Mouse (Mus musculus) MEL (cell line): ENCODE measurements around the gene Stab2.

Experiments used
- CTCF ChIP-seq, 3 experiments: IDR thresholded peaks in 2 of 3; conservative IDR thresholded peaks in 1 of 3; 2 replicates each; pipeline ENCODE4 v1.5.1; 2011 to 2012; ENCODE audit warnings: low read length in 3 of 3, low read depth in 2 of 3, mild to moderate bottlenecking in 2 of 3, improper control_type of control experiment in 1 of 3, inconsistent platforms in 1 of 3, mixed read lengths in 1 of 3, moderate library complexity in 1 of 3; ENCODE audit not compliant: control insufficient read depth in 1 of 3, insufficient read depth in 1 of 3, poor library complexity in 1 of 3, severe bottlenecking in 1 of 3
- MAZ ChIP-seq: IDR thresholded peaks from 2 replicates; pipeline ENCODE4 v1.6.1; 2012; ENCODE audit warnings: low read depth, mild to moderate bottlenecking, inconsistent platforms, low read length, improper control_type of control experiment
- MXI1 ChIP-seq: IDR thresholded peaks from 2 replicates; pipeline ENCODE4 v1.6.1; 2011; ENCODE audit warnings: mild to moderate bottlenecking, low read depth, low read length, improper control_type of control experiment
- POLR2A ChIP-seq, 2 experiments: IDR thresholded peaks; 2 replicates each; pipeline ENCODE4 v1.6.1; 2011 to 2012; ENCODE audit warnings: low read length in 2 of 2, mild to moderate bottlenecking in 2 of 2, control low read depth in 1 of 2, improper control_type of control experiment in 1 of 2, low read depth in 1 of 2, moderate library complexity in 1 of 2; ENCODE audit not compliant: control insufficient read depth in 1 of 2, insufficient read depth in 1 of 2, poor library complexity in 1 of 2
- SMC3 ChIP-seq: IDR thresholded peaks from 2 replicates; pipeline ENCODE4 v1.6.1; 2011; ENCODE audit warnings: low read depth, low read length, improper control_type of control experiment
- ZMIZ1 ChIP-seq: IDR thresholded peaks from 2 replicates; pipeline ENCODE4 v1.6.1; 2012; ENCODE audit warnings: low read depth, mild to moderate bottlenecking, inconsistent platforms, low read length, improper control_type of control experiment, moderate library complexity

- peak in 2 of 3 experiments; percentile 16 to 23; a peak in 2 of 6 replicates for TF ChIP-seq CTCF (IDR thresholded peaks at IDR 0.05 in 2 of 3, conservative IDR thresholded peaks at IDR 0.05 in 1 of 3; ENCODE audit: control insufficient read depth in 1 of 3, insufficient read depth in 1 of 3, low read depth in 2 of 3, low read length in 3 of 3, poor library complexity in 1 of 3, severe bottlenecking in 1 of 3)
- TF ChIP-seq POLR2A (IDR thresholded peaks at IDR 0.05; ENCODE audit: control insufficient read depth in 1 of 2, insufficient read depth in 1 of 2, low read depth in 1 of 2, low read length in 2 of 2, poor library complexity in 1 of 2), result no peak
- no peak for TF ChIP-seq MAZ
- no peak for TF ChIP-seq MXI1
- TF ChIP-seq SMC3, result no peak
- no peak for TF ChIP-seq ZMIZ1
Measured at GRCm38 (mm10) chr10:86952696-86953095, 55.1 kb downstream of the Stab2 start.
